Mouse (Mus musculus) brain, embryonic 14.5 days (tissue): Measurements from ENCODE around the gene Syndig1. TPM values are rescaled to one million over a fixed set of nuclear protein-coding genes. Genes with fewer than 3 reads are reported as not detected.

Source experiments
- DNase-seq: peaks from one replicate; pipeline ENCODE4 v3.0.0-alpha.2; 2011; ENCODE audit warnings: low read depth
- CTCF ChIP-seq: fragments of 200-500 bp; IDR thresholded peaks from 2 replicates; pipeline ENCODE4 v1.5.1; 2012; ENCODE audit warnings: inconsistent platforms, mild to moderate bottlenecking, moderate library complexity, borderline replicate concordance; ENCODE audit not compliant: insufficient read depth, insufficient read length; ENCODE audit errors: extremely low read depth
- POLR2A ChIP-seq: fragments of 200-500 bp; IDR thresholded peaks from 2 replicates; pipeline ENCODE4 v1.6.1; 2012; ENCODE audit warnings: mild to moderate bottlenecking, inconsistent platforms, borderline replicate concordance; ENCODE audit not compliant: poor library complexity, insufficient read depth, insufficient read length, severe bottlenecking; ENCODE audit errors: extremely low read depth
- polyA plus RNA-seq: library from polyadenylated mRNA; depleted of rRNA; stranded (reverse); fragments of >200 nt; gene quantifications from 2 replicates; pipeline ENCODE4 v1.2.3, GENCODE M21; 2012

The Syndig1 gene
- polyA plus RNA-seq, 1 experiment = 17.3 TPM

DNA sequence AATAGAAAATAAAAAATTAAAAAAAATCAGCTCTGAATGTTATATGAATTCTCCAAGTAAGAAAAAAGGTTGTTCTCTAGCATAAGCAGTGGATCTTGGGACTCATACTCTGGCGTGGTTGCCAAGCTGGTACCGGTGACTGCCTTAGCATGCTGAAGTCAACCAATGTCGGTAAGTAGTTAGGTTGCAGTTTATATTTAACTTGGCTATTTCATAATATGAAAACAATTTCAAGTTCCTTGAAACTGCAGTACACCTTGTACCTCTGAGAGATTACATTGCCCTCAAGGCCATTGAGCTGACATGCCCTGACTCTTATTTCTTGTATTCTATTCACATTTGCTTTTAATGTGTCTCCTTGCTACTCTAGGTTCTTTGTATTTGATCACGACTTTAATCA lies 163.9 kb downstream of the Syndig1 start:
- no peak for DNase-seq
- TF ChIP-seq POLR2A (no peak), CTCF (no peak)

DNA sequence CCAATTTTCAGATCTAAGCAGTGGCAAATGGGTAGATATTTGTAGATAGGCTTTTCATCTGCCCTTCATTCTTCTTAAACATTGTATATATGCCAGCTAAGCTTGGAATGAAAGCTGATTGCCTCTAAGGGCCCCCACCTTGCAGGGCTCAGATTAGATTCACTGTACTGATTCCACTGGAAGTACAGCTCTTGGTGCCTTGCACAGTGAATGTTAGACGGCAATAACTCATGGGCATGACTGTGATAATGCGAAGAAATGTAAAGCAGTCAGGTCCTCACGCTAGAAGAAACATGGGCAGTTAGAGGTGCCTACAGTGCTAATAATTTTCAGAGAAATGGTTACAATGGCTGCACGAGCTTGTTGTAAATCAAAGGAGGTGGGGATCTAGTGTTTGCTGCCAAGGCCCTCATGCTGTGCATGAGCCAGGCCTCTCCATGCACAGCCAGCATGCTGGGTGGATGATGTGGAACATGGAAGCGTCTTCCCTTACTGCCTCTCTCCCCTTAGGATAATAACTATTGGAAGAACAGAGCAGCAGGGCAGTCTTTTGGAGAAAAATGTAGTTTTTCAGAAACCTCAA lies 167.5 kb downstream of the Syndig1 start:
- TF ChIP-seq CTCF (no peak), POLR2A (no peak)
- DNase-seq = no peak

DNA sequence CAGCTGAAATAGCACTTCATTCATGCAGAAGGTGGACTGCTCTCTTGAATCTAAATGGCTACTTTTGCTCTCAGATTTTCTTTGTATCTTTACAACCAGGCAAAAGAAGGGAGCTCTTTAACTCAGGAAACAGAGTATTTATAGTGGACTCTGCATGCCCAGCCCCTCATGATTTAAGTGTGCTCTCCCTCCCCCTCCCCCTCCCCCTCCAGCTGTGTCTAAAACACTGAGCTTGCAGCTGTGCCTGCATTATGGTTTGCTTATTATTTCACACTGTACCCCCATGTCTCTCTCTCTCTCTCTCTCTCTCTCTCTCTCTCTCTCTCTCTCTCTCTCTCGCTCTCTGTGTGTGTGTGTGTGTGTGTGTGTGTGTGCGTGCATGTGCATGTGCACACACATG lies 168.6 kb downstream of the Syndig1 start:
- no peak for TF ChIP-seq CTCF
- TF ChIP-seq POLR2A = no peak
- DNase-seq = peak; percentile 47

DNA sequence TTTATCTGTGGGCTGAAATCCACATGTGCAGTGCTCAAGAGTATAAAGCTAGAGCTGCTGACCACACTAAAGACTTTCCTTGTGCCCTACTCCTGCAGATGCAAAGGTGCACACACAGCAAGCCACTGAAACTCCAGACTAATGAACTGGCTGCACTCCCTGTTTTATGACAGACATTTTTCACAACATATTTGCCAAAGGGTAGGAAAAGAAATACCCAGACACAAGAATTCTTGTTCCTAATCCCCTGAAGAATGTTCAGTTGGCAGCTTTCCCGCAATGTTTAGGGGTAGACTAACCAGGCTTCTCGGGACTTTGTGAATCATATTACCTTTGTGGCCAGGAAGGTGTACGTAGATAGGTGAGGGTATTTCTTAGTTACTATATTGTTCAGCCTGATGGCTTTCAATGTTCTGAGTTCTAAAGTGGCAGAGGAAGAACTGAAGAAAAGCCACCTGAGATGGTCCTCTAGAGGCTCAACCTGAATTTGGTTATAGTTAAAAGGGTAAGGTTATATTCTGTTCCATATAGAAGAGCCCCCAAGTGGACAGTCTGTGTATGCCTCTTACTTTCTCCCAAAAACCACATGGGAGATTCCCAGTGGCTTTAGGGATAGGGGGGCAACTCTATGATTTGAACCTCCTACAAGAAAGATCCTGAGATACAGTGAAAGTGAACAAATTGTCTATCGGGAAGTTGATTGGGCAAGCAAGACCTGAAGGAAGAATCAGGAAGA lies 169.5 kb downstream of the Syndig1 start:
- no peak for TF ChIP-seq CTCF
- no peak for TF ChIP-seq POLR2A
- DNase-seq = no peak

DNA sequence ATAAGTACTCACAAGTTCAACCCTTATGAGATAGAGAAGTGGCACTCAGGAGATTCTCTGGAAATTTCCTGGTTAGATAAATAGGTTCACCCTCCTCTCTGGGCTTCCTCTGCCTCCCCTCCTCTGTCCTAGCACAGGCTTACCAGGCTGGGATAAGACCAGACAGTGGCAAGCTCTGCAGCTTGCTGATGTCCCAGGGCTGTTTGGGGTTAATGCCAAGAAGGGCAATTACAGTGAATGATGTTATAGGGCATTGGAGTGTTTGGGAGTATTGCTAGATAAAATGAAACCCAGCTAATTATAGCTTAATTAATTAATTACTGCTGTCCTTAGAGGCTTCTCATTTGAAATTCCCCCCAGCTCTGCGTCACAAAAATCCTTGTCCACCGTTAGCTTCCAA lies 171.6 kb downstream of the Syndig1 start:
- TF ChIP-seq POLR2A (no peak), CTCF (no peak)

DNA sequence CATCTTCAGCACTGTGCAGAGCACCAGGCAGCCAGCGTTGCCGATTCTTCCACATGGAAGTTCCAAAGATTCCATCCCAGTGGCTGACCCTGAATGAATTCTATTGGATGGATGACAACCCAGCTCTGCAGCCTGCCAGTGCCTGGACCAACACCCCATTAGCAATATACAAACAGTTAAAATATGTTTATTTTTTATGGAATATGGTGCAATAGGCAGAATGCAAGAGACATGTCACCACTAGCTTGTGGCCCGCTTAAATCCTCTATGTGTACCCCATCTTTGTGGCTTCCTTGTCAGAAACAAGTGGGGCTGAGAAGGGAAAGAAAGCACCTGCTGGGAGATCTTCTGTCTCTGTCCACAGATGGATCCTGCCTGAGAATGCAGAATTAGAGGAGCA lies 174.5 kb downstream of the Syndig1 start:
- no peak for DNase-seq
- TF ChIP-seq POLR2A (no peak), CTCF (no peak)

More for the DNA sequence above, 171.6 kb downstream of the Syndig1 start:
- peak; percentile 68 for DNase-seq

DNA sequence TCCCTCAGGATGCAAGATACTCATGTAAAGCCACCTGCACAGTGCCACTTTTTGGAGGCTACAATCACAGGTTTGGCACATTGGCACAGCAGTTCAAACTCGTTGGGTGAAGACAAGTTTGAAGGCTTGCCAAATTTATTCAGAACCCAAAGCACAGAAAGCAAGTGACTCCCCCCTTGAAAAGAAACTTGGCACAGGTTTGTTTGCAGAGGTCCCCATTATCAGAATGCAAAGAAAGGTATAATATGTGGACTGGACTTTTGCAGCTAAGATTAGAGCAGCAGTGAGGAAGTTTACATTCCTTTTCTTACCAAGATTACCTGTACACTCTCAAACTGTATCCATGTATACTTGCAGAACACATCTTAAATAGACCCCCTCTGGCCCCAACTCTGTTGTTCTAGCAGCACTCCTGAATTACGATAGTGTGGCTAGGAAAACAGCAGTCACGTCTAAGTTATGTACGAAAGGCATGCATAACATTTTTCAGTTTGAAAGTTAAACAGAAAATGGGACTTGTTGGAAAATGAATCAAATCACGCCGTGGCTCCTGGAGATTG lies 183.9 kb downstream of the Syndig1 start:
- TF ChIP-seq CTCF (no peak), POLR2A (no peak)
- peak; percentile 71 for DNase-seq

DNA sequence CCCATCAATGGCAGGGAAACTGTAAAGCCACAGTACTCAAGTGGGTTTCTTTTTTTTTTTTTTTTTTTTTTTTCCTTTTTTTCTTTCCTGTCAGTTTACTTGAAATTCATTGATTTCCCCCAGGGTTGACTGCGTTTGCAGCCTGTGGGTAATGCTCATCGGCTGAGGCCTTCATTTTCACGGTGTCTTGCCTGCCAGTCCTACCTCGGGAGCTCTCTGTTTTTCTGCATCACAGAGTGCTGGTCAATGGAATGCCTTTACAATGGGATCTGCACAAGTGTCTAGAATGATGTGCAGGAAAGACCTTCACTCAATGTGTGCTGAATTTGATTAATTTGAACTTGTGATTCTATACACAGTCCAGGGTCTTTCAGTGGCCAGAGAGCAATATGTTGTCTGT lies 184.8 kb downstream of the Syndig1 start:
- TF ChIP-seq CTCF = no peak
- no peak for TF ChIP-seq POLR2A
- DNase-seq = peak; percentile 43

DNA sequence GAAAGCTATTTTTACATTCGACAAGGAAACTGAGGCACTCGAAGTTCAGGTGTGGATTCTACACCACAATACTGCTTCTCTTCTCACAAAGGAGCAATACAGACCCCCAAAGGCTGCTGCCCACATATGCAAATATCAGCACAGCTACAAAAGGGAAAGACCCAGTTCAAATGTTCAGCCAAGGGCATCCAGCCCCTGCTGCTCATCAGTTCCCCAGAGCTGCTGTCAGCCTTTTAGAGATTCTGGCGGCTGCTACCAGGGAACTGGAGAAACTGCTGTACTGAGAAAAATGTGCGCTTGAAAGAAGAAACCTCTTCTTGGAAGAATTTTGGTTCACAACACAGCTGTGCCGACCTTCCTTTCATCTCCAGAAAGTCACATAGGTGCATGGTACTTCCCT lies 187.3 kb downstream of the Syndig1 start:
- TF ChIP-seq CTCF (no peak), POLR2A (no peak)
- peak; percentile 46 for DNase-seq

DNA sequence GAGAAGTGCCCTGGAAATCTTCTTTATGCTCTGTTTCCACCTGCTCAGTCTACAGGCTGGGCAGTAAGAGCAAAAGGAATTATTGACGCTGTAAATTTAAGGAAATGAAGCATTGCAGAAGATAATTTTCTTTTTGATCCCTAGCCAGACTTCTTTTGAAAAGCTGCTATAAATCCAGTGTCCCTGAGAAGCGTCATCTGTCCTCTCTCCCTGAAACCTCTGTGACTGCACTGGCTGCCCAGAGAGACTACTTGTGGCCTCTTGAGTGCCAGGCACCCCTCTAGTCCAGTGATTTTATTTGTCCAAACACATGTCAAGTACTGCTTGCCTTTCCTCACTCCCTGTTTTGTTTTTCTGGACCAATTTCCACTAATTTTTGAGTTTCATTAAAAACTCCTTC lies 191.7 kb downstream of the Syndig1 start:
- TF ChIP-seq CTCF (no peak), POLR2A (no peak)
- no peak for DNase-seq

DNA sequence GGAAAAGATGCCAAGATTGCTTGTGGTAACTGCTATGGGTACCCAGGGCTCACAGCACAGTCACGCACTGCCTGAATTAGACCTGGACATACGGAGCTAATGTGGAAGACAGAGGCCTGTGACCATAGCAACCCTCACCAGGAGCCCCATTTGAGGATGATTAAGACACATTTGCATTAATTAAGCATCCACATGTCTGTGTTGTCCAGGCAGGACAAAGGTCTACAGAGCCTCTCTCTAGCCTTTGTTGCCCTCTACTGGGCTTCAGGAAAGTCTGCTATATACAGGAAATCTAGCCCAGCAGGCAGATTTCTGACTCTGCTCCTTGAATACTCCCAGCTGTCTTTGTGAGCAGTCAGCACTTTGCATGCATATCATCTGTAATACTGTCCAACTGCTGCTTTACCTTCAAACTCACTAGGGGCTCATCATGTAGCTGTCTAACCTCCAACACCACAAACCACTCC lies 194.9 kb downstream of the Syndig1 start:
- peak; percentile 64; the same call in 1 of the 2 replicates for TF ChIP-seq CTCF
- no peak for TF ChIP-seq POLR2A

More for the DNA sequence above, 194.9 kb downstream of the Syndig1 start:
- DNase-seq = peak; percentile 90
